Mouse (Mus musculus) erythroblast, embryonic 14.5 days (primary cell): Measurements from ENCODE around the gene Olfr824. TPM values are rescaled to one million over a fixed set of nuclear protein-coding genes. Genes with fewer than 3 reads are reported as not detected.
"Not testable (repeated sequence)": the region's sequence is repeated elsewhere in the genome, so short reads cannot be mapped to it uniquely, and the experiment has no call there.

Experiments used
- H3K27me3 ChIP-seq: 2 replicates; pipeline ENCODE4 v1.6.1; 2012; ENCODE audit warnings: inconsistent platforms; ENCODE audit not compliant: control insufficient read depth
- H3K36me3 ChIP-seq: 2 replicates; pipeline ENCODE4 v1.6.1; 2012; ENCODE audit warnings: mild to moderate bottlenecking, inconsistent platforms; ENCODE audit not compliant: control insufficient read depth
- H3K4me1 ChIP-seq: 2 replicates; pipeline ENCODE4 v1.6.1; 2012; ENCODE audit warnings: inconsistent platforms; ENCODE audit not compliant: control insufficient read depth
- H3K4me3 ChIP-seq: replicated peaks from 2 replicates; pipeline ENCODE3; 2012; ENCODE audit warnings: moderate library complexity, mild to moderate bottlenecking, inconsistent platforms
- H3K9me3 ChIP-seq: 2 replicates; pipeline ENCODE4 v1.6.1; 2012; ENCODE audit warnings: low read length, inconsistent platforms, mixed read lengths; ENCODE audit not compliant: control insufficient read depth
- GATA1 ChIP-seq: IDR thresholded peaks from 2 replicates; pipeline ENCODE4 v1.6.1; 2012; ENCODE audit warnings: low read length, inconsistent platforms, mixed read lengths
- TAL1 ChIP-seq: IDR thresholded peaks from 3 replicates; pipeline ENCODE4 v1.6.1; 2012; ENCODE audit warnings: low read length, inconsistent platforms, mixed read lengths
- polyA plus RNA-seq: library from polyadenylated mRNA; stranded (reverse); fragments of >175 nt; gene quantifications from 2 replicates; pipeline ENCODE4 v1.2.3, GENCODE M21; 2012

The Olfr824 gene
- polyA plus RNA-seq, result 0.01 TPM in 1 of 2 replicates, not detected in the other

GRCm38 (mm10) chr10:130129900-130130299 lies at the start of gene Olfr824:
Gene Olfr824 (minus strand): TSS chr10:130130000.
- not testable (repeated sequence) for H3K36me3 ChIP-seq, H3K9me3 ChIP-seq, H3K4me3 ChIP-seq, H3K27me3 ChIP-seq, H3K4me1 ChIP-seq

GRCm38 (mm10) chr10:130166666-130167065 lies 36.9 kb upstream of the Olfr824 start, which contains the start of gene Olfr825:
Gene Olfr825 (minus strand): TSS chr10:130166766.
- no peak within 1 kb of the TSS for H3K4me3 ChIP-seq
- peaks cover 2% of the 10 kb centered on the region; the same call in 1 of the 2 replicates for H3K9me3 ChIP-seq
- TF ChIP-seq GATA1, result no peak
- TF ChIP-seq TAL1, result no peak
- no peaks in the 10 kb centered on the region for H3K4me1 ChIP-seq
- H3K27me3 ChIP-seq, result no peaks in the 10 kb centered on the region
- H3K36me3 ChIP-seq, result no peaks in the 10 kb centered on the region

GRCm38 (mm10) chr10:130165196-130165595 lies 35.4 kb upstream of the Olfr824 start:
- TF ChIP-seq TAL1, result no peak
- no peak for TF ChIP-seq GATA1
- Histone ChIP-seq H3K27me3 (no peaks in the 10 kb centered on the region), H3K4me1 (no peaks in the 10 kb centered on the region), H3K36me3 (no peaks in the 10 kb centered on the region), H3K9me3 (peaks cover 2% of the 10 kb centered on the region; the same call in 1 of the 2 replicates), H3K4me3 (no peak overlapping the region)

GRCm38 (mm10) chr10:130144121-130144520 lies 14.3 kb upstream of the Olfr824 start:
- Histone ChIP-seq H3K27me3 (no peaks in the 10 kb centered on the region), H3K4me3 (no peak overlapping the region), H3K9me3 (peaks cover 9% of the 10 kb centered on the region; the same call in 1 of the 2 replicates), H3K36me3 (no peaks in the 10 kb centered on the region), H3K4me1 (no peaks in the 10 kb centered on the region)
- TF ChIP-seq GATA1, result no peak
- no peak for TF ChIP-seq TAL1

GRCm38 (mm10) chr10:130142481-130142880 lies 12.7 kb upstream of the Olfr824 start:
- H3K4me3 ChIP-seq, H3K9me3 ChIP-seq, H3K36me3 ChIP-seq, H3K27me3 ChIP-seq, H3K4me1 ChIP-seq: not testable (repeated sequence)

GRCm38 (mm10) chr10:130134811-130135210 lies 5.0 kb upstream of the Olfr824 start:
- H3K4me3 ChIP-seq, result no peak overlapping the region
- no peaks in the 10 kb centered on the region for H3K4me1 ChIP-seq
- TF ChIP-seq GATA1 (no peak), TAL1 (no peak)
- no peaks in the 10 kb centered on the region; the same call in 1 of the 2 replicates for H3K9me3 ChIP-seq
- no peaks in the 10 kb centered on the region for H3K36me3 ChIP-seq
- no peaks in the 10 kb centered on the region for H3K27me3 ChIP-seq

GRCm38 (mm10) chr10:130116045-130116444 lies 13.8 kb downstream of the Olfr824 start:
- H3K36me3 ChIP-seq, H3K4me1 ChIP-seq, H3K27me3 ChIP-seq, H3K4me3 ChIP-seq, H3K9me3 ChIP-seq: not testable (repeated sequence)

GRCm38 (mm10) chr10:130115283-130115682 lies 14.5 kb downstream of the Olfr824 start, which contains the start of gene Olfr823:
Gene Olfr823 (minus strand): TSS chr10:130115383.
- not testable (repeated sequence) for H3K4me3 ChIP-seq, H3K27me3 ChIP-seq, H3K9me3 ChIP-seq, H3K36me3 ChIP-seq, H3K4me1 ChIP-seq

- TF ChIP-seq GATA1 (no peak), TAL1 (no peak)
- Histone ChIP-seq H3K4me1 (no peaks in the 10 kb centered on the region), H3K9me3 (no peaks in the 10 kb centered on the region), H3K36me3 (no peaks in the 10 kb centered on the region), H3K4me3 (no peak overlapping the region), H3K27me3 (no peaks in the 10 kb centered on the region)
Measured at GRCm38 (mm10) chr10:130096104-130096503, 33.7 kb downstream of the Olfr824 start.

- no peaks in the 10 kb centered on the region for H3K36me3 ChIP-seq
- no peaks in the 10 kb centered on the region for H3K4me1 ChIP-seq
- no peaks in the 10 kb centered on the region for H3K9me3 ChIP-seq
- no peak for TF ChIP-seq TAL1
- no peak for TF ChIP-seq GATA1
- H3K4me3 ChIP-seq, result no peak overlapping the region
- no peaks in the 10 kb centered on the region for H3K27me3 ChIP-seq
Measured at GRCm38 (mm10) chr10:130092838-130093440, 36.9 kb downstream of the Olfr824 start.

Other genes with a start within 250 kb of the Olfr824 start
- not detected in 2 replicates for gene Olfr815, start 224.1 kb downstream of the Olfr824 start, polyA plus RNA-seq
- gene Olfr816, start 214.4 kb downstream of the Olfr824 start, polyA plus RNA-seq, result not detected in 2 replicates
- not detected in 2 replicates for gene Olfr818, start 180.9 kb downstream of the Olfr824 start, polyA plus RNA-seq
- not detected in 2 replicates for gene Olfr819, start 162.7 kb downstream of the Olfr824 start, polyA plus RNA-seq
- gene Olfr247, start 153.9 kb downstream of the Olfr824 start, polyA plus RNA-seq, result 0.02 TPM in 1 of 2 replicates, not detected in the other
- gene Gm10310, start 144.9 kb downstream of the Olfr824 start, polyA plus RNA-seq, result not detected in 2 replicates
- 0.01 TPM in 1 of 2 replicates, not detected in the other for gene Olfr820, start 117.4 kb downstream of the Olfr824 start, polyA plus RNA-seq
- gene Olfr821, start 99.7 kb downstream of the Olfr824 start, polyA plus RNA-seq, result not detected in 2 replicates
- gene Olfr822, start 58.8 kb downstream of the Olfr824 start, polyA plus RNA-seq, result not detected in 2 replicates
- not detected in 2 replicates for gene Olfr823, start 14.6 kb downstream of the Olfr824 start, polyA plus RNA-seq
- not detected in 2 replicates for gene Olfr825, start 36.8 kb upstream of the Olfr824 start, polyA plus RNA-seq
- gene Olfr826, start 54.2 kb upstream of the Olfr824 start, polyA plus RNA-seq, result not detected in 2 replicates
- under 0.01 TPM in 1 of 2 replicates, not detected in the other for gene Olfr827, start 84.4 kb upstream of the Olfr824 start, polyA plus RNA-seq
- gene Neurod4, start 150.2 kb upstream of the Olfr824 start, polyA plus RNA-seq, result not detected in 2 replicates
- gene Tespa1, start 192.9 kb upstream of the Olfr824 start, polyA plus RNA-seq, result 0.04 TPM in 1 of 2 replicates, not detected in the other